Mouse (Mus musculus): ENCODE results near the gene Defb45.

The Defb45 gene

DNA sequence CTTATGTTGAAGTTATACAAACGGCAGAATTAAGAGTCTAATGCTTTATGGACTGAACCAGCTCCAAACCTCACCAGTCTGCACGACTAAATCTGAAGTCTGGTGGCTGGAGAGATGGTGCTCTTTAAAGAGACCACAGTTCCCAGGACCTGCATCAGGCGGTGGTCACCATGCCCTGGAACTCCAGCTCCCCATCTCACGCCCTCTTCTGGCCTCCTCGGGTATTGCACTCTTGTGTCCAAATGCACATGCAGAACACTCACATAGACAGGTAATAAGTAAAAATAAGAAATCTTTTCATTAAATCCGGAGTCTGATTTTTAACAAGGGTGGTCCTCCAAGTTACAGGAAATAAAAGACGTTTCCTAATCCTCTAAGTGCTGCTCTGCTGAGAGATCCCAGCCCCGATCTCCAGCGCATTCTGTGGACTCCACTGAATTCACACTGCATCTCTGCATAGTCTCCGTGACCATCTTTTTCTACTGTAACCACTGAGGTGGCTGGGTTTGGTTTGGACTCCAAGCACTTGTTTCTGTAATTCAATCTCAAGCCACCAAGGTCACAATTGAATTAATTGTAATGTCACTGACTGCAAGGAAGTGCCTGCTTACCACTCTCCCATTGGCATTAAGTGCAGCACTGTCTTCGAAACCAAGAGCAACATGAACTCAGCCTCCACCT is 26.9 kb downstream of the Defb45 start, which contains the start of gene Defb21:
Gene Defb21 (plus strand): TSS at position 631 of the 681 bp plus-strand sequence.
- no peak for TF ChIP-seq GATA4 (IDR thresholded peaks at IDR 0.05; ENCODE audit: insufficient replicate concordance, low read length)

DNA sequence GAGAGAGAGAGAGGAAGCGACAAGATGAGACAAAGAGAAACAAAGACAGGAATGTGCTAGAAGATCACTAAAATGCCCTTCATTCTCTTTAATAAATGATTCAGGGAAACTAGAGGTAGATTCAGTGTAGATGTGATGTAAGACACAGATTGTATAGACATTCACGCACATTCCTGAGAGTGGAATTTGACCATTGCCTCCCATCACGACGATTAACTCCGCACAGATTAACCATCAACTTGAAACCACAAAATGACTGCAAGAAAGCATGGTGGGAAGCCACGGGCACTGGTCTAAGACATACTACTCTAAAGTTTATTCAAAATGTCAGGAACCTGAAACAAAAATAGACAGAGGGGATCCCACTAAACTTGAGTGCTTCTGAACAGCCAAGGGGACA is 28.9 kb downstream of the Defb45 start:
- TF ChIP-seq GATA4 (IDR thresholded peaks at IDR 0.05; ENCODE audit: insufficient replicate concordance, low read length) = no peak

DNA sequence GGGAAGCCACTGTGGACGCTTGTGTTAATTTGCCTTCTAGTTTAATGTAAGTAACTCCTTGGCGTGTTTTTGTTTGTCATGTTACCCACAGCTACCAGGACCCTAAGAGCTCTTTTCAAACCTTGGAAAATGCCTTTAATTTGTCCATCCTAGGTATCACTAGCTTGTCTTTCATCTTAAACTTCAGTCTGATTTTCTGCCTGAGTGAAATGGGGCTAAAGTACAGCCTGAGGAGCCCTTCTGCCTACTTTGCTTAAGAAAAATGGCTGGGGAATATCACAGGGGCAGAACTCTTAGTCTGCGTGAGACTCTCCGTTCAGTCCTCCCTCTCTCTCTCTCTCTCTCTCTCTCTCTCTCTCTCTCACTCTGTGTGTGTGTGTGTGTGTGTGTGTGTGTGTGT is 29.3 kb downstream of the Defb45 start:
- TF ChIP-seq GATA4 (IDR thresholded peaks at IDR 0.05; ENCODE audit: insufficient replicate concordance, low read length) = no peak

DNA sequence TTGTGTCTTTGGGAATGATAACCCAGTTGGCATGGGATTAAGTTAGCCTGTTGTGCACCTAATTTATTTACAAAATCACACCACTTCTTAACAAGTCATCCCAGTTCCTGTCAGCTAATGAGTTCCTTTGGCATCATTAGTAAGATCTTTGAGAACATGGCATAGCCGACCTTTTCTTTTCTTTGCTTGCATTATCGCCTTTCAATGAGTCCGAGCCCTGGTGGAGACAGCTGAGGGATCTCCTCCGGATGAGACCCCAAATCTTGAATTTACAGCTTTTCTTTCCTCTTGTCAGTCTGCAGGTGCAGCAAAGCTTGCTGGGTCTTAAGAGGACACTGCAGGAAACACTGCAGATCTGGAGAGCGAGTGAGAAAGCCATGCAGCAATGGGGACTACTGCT is 30.2 kb downstream of the Defb45 start, which contains the start of gene Gm17416:
Gene Gm17416 (plus strand): TSS at position 301 of the 400 bp plus-strand sequence.
- TF ChIP-seq GATA4 (IDR thresholded peaks at IDR 0.05; ENCODE audit: insufficient replicate concordance, low read length) = no peak

DNA sequence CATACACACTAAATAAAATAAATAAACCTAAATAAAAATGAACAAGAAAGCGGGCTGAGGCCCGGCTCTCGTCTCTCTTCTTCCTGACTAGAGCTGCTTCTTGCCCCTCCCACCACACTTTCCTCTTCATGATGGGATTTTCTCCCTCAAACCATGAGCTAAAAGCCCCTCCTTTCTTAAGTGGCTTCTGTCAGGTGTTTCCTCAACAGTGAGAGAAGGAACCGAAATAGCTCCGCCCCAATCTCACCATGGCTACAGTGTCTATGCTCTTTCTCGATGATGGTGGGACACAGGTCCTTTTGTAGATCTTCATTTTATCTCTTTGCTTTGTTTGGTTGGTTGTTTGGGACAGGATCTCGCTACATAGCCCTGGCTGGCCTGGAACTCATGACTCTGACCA is 42.5 kb downstream of the Defb45 start:
- TF ChIP-seq GATA4 (IDR thresholded peaks at IDR 0.05; ENCODE audit: insufficient replicate concordance, low read length) = no peak

DNA sequence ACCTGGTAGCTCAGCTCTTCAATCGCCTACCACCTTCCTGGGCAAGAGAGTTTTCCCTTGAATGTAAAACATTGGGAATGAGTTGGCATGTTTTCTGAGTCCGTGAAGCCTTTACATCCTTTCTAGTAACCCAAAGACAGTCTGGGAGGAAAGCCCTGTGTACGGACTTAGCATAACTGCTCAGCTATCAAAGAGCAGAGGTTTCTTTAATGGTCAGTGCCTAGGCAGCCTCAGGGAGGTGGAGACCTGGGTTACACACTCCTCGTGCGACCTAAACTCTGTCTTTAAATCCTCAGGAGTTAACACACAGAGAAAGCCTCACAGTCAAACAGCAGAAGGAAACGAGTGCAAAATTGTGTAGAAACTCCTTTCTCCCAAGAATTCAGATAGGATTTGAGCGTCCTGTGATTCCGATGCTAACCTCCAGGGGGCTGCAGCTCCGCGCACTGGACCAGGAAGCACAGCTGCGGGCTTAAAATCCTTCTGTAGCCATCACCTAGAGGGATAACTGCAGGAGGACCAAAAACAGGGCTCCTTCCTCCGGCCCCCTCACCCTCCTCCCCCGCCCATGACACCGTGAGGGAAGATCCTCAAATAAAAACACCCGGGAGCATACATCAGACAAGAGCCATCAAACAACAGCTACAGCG is 45.3 kb downstream of the Defb45 start:
- no peak for TF ChIP-seq GATA4 (IDR thresholded peaks at IDR 0.05; ENCODE audit: insufficient replicate concordance, low read length)

DNA sequence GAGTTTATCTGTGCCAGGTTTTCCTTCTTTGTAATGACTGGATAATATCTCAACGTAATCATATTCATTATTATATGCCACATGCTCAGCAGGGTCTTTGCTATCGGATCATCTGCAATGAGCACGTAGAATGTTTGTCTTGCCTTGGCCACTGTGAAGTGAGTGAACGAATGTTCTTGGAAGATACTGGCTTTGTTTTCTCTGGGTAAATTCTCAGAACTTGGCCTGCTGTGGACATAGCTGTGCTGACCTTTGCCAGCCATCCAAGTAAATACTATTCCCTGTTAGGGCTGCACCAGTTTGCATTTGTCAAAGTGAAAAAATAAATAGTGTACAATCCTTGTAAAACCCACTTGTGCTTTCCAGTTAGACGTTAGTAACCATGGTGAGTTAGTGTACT is 51.1 kb downstream of the Defb45 start:
- no peak for TF ChIP-seq GATA4 (IDR thresholded peaks at IDR 0.05; ENCODE audit: insufficient replicate concordance, low read length)

DNA sequence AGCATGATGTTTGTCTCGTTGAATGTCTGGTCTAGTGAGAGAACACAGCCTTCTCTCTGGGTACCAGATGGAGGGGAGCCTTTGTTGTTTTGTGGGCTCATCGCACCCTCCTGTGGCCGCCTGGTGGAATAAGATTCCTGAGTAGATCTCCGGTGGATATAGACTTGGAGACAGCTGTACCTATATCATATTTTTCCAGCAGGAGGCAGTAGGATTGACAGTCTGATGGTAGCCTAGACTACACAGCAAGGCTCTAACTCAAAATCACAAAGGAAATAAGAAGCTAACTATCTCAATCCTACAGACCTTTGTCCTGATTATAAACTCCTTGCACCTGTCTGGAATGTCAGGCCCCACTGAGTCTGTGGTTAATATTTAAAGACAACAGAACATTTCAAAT is 54.5 kb downstream of the Defb45 start:
- no peak for TF ChIP-seq GATA4 (IDR thresholded peaks at IDR 0.05; ENCODE audit: insufficient replicate concordance, low read length)

DNA sequence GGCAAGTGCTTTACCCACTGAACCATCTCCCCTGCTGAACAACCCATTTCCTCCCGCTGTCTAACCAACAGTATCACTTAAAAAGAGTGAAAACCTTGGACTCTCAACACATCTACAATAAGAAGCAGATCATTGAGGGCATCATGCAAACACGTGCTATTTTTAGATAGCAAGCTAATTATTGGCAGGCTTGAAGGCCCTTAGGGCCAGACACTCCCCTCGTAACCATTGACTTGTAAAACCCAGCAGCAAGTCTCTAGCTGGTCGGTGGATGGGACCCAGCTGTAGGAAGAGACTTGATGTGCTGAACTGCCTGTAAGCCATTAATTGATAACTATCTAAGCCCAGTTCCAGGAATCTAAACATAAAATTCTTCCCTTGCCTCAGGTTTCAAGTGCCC is 55.7 kb downstream of the Defb45 start:
- no peak for TF ChIP-seq GATA4 (IDR thresholded peaks at IDR 0.05; ENCODE audit: insufficient replicate concordance, low read length)

Measured in liver, adult (tissue).